Mouse (Mus musculus) brain, embryonic 14.5 days (tissue): ENCODE measurements around the gene Zfp13.

Source experiments
- CTCF ChIP-seq: fragments of 200-500 bp; IDR thresholded peaks from 2 replicates; pipeline ENCODE4 v1.5.1; 2012; ENCODE audit warnings: inconsistent platforms, mild to moderate bottlenecking, moderate library complexity, borderline replicate concordance; ENCODE audit not compliant: insufficient read depth, insufficient read length; ENCODE audit errors: extremely low read depth
- POLR2A ChIP-seq: fragments of 200-500 bp; IDR thresholded peaks from 2 replicates; pipeline ENCODE4 v1.6.1; 2012; ENCODE audit warnings: mild to moderate bottlenecking, inconsistent platforms, borderline replicate concordance; ENCODE audit not compliant: poor library complexity, insufficient read depth, insufficient read length, severe bottlenecking; ENCODE audit errors: extremely low read depth

DNA sequence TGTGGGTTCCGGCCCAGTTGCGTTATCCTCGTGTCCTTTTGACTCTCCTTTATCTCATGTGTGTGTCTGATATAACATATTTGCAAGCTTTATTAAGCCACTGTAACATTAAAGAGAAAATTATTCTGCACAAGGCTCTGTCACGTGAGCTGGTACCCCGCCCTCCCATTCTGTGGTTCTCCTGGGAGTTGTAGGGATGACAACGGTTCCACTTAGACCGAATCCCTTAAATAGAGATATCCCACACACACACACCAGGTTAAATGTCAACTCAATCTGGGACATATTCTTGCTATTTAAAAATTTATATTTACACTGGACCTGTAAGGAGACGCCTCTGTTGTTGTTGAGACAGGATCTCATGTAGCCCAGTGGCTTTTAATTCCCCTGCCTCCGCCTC, 49.8 kb downstream of the Zfp13 start:
- TF ChIP-seq POLR2A = no peak
- TF ChIP-seq CTCF = no peak
